Comparison of ENCODE assay signal across 12 mouse cellular contexts in the genomic region with DNA sequence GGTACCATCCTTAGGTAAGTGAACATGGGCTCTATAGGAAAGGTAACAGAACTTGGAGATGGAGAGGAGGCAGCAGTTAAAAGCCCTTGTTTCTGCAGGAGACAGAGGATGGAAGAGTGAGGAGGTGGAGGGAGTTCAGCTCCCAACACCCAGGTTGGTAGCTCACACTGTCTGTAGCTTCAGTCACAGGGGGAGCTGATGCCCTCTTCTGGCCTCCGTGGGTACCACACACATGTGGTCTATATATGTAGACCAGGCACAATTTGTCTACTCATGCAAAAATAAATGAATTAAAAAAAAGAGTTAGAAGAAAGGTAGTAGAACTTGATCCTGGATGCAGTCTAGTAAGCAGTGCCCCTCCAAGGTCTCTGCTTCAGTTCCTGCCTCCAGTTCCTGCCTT.
DNase-seq lines count a peak whose midpoint lies in the region; ATAC-seq and TF ChIP-seq lines count a peak whose summit lies in the region.
"Had no signal": no experiment of that assay in that cellular context is flagged by ENCODE, and none has a peak within 500 bp of the region (broad histone marks: within the 10 kb centered on the region; RNA-seq: fewer than 3 reads in every experiment).

No protein-coding gene starts in this region.

- DNase-seq in liver, adult 2 months (ENCODE audit: extremely low read depth, low read depth, low spot score), result no peak
- peak; percentile 76 for DNase-seq in ES-CJ7 (ENCODE audit: low read depth, low spot score)
- no peak for DNase-seq in brain, embryonic 14.5 days (ENCODE audit: low read depth)
- peak; percentile 17 for DNase-seq in thymus, postnatal 0 days (ENCODE audit: low spot score)
- DNase-seq in ovary, adult 18-20 months (ENCODE audit: low spot score), result no peak
- DNase-seq: gastrocnemius, postnatal 14 days; heart, postnatal 4 days had no signal

- no peaks in the 10 kb centered on the region for H3K36me3 ChIP-seq in liver, adult 2 months (ENCODE audit: control insufficient read depth, insufficient read depth, low read length)
- no peaks in the 10 kb centered on the region for H3K36me3 ChIP-seq in liver, embryonic 12.5 days
- H3K36me3 ChIP-seq: kidney, embryonic 15.5 days; liver, embryonic 15.5 days had no signal

- no peak for ATAC-seq in liver, embryonic 12.5 days
- no peak; the same call in 1 of the 2 replicates for ATAC-seq in erythroid progenitor cell, adult 5-6 weeks (replicated peaks; ENCODE audit: low FRiP score, poor library complexity, severe bottlenecking)
- ATAC-seq: midbrain, embryonic 16.5 days had no signal

- no peak for TF ChIP-seq POLR2A in liver, adult 2 months (IDR thresholded peaks at IDR 0.05; ENCODE audit: extremely low read depth, insufficient read depth, low read length)
- no peak for TF ChIP-seq POLR2A in brain, embryonic 14.5 days (IDR thresholded peaks at IDR 0.05; ENCODE audit: borderline replicate concordance, extremely low read depth, insufficient read depth, insufficient read length, poor library complexity, severe bottlenecking)

- peaks cover 2% of the 10 kb centered on the region; the same call in 1 of the 2 replicates for H3K4me1 ChIP-seq in liver, adult 2 months (ENCODE audit: control insufficient read depth, insufficient read depth, low read length)
- H3K4me1 ChIP-seq in liver, embryonic 12.5 days, result no peaks in the 10 kb centered on the region
- H3K4me1 ChIP-seq: liver, embryonic 15.5 days had no signal

- no peak overlapping the region for H3K9ac ChIP-seq in liver, adult 2 months (ENCODE audit: low read depth, low read length)
- H3K9ac ChIP-seq in liver, embryonic 12.5 days, result no peak overlapping the region
- H3K9ac ChIP-seq: kidney, embryonic 15.5 days; liver, embryonic 15.5 days had no signal

- H3K4me2 ChIP-seq in liver, embryonic 12.5 days, result no peak overlapping the region
- H3K4me2 ChIP-seq: kidney, embryonic 15.5 days; liver, embryonic 15.5 days had no signal

- H3K9me3 ChIP-seq in liver, embryonic 12.5 days (replicated peaks), result no peaks in the 10 kb centered on the region
- H3K9me3 ChIP-seq: kidney, embryonic 15.5 days; liver, embryonic 15.5 days had no signal

- no peaks in the 10 kb centered on the region for H3K79me2 ChIP-seq in liver, adult 2 months (ENCODE audit: control insufficient read depth, insufficient read depth, low read length)

- TF ChIP-seq CTCF in liver, adult 2 months (IDR thresholded peaks at IDR 0.05; ENCODE audit: low read depth, low read length), result peak; percentile 50
- TF ChIP-seq CTCF in brain, embryonic 14.5 days (IDR thresholded peaks at IDR 0.05; ENCODE audit: borderline replicate concordance, extremely low read depth, insufficient read depth, insufficient read length), result peak; percentile 24; the same call in 1 of the 2 replicates

- H3K27me3 ChIP-seq in liver, adult 2 months (ENCODE audit: control insufficient read depth, insufficient read depth, low read length), result no peaks in the 10 kb centered on the region
- H3K27me3 ChIP-seq in liver, embryonic 12.5 days (replicated peaks), result no peaks in the 10 kb centered on the region
- H3K27me3 ChIP-seq: kidney, embryonic 15.5 days; liver, embryonic 15.5 days had no signal

- WGBS in liver, adult 2 months, result 79% methylated on average over 1 of the region's 1 CpGs
- 61% methylated on average over 1 of the region's 1 CpGs for WGBS in liver, embryonic 12.5 days (ENCODE audit: insufficient replicate concordance)

- H3K4me3 ChIP-seq in liver, adult 2 months (ENCODE audit: insufficient read depth, low read depth, low read length), result no peak overlapping the region
- no peak overlapping the region for H3K4me3 ChIP-seq in liver, embryonic 12.5 days
- H3K4me3 ChIP-seq: kidney, embryonic 15.5 days; liver, embryonic 15.5 days had no signal

- no peak overlapping the region for H3K27ac ChIP-seq in liver, adult 2 months (replicated peaks; ENCODE audit: insufficient read depth, low read depth, low read length)
- H3K27ac ChIP-seq in liver, embryonic 12.5 days, result no peak overlapping the region
- H3K27ac ChIP-seq: kidney, embryonic 15.5 days; liver, embryonic 15.5 days had no signal

Comparison
In these comparisons a context has a peak if more than half of its experiments do, and no peak if none do; other contexts are left out.
1. DNase-seq: peak in ES-CJ7 (single experiment) and thymus, postnatal 0 days (single experiment); none in liver, adult 2 months (single experiment), brain, embryonic 14.5 days (single experiment) and ovary, adult 18-20 months (single experiment).